Mouse (Mus musculus): Measurements from ENCODE around the gene Eftud2. TPM values are rescaled to one million over a fixed set of nuclear protein-coding genes. Genes with fewer than 3 reads are reported as not detected.
A peak's percentile ranks its signal among the peaks of the same experiment; 100 is the strongest.

The Eftud2 gene
- polyA plus RNA-seq, 1 experiment from 2014 or later = 121 TPM

- ATAC-seq (ENCODE audit: low FRiP score) = no peak
- Histone ChIP-seq H3K27me3 (replicated peaks) (no peaks in the 10 kb centered on the region), H3K4me2 (no peak overlapping the region), H3K27ac (replicated peaks) (no peak overlapping the region), H3K9ac (replicated peaks) (no peak overlapping the region), H3K4me3 (replicated peaks) (no peak overlapping the region), H3K4me1 (no peaks in the 10 kb centered on the region), H3K36me3 (peaks cover 25% of the 10 kb centered on the region), H3K9me3 (replicated peaks) (no peaks in the 10 kb centered on the region)
- 84% methylated on average over 10 of the region's 10 CpGs for WGBS
Observed at GRCm38 (mm10) chr11:102834219-102834618, 46.6 kb downstream of the Eftud2 start.

GRCm38 (mm10) chr11:102832700-102833297, 48.0 kb downstream of the Eftud2 start:
- H3K4me1 ChIP-seq = no peaks in the 10 kb centered on the region
- no peak overlapping the region for H3K9ac ChIP-seq (replicated peaks)
- 75% methylated on average over 18 of the region's 18 CpGs for WGBS
- H3K4me2 ChIP-seq = no peak overlapping the region
- no peaks in the 10 kb centered on the region for H3K9me3 ChIP-seq (replicated peaks)
- H3K27ac ChIP-seq (replicated peaks) = no peak overlapping the region
- ATAC-seq (ENCODE audit: low FRiP score) = no peak
- H3K36me3 ChIP-seq = peaks cover 12% of the 10 kb centered on the region
- no peak overlapping the region for H3K4me3 ChIP-seq (replicated peaks)
- no peaks in the 10 kb centered on the region for H3K27me3 ChIP-seq (replicated peaks)

- Histone ChIP-seq H3K4me3 (replicated peaks) (no peak overlapping the region), H3K36me3 (no peaks in the 10 kb centered on the region), H3K9me3 (replicated peaks) (no peaks in the 10 kb centered on the region), H3K9ac (replicated peaks) (no peak overlapping the region), H3K27me3 (replicated peaks) (no peaks in the 10 kb centered on the region), H3K27ac (replicated peaks) (no peak overlapping the region), H3K4me2 (no peak overlapping the region), H3K4me1 (no peaks in the 10 kb centered on the region)
- 80% methylated on average over 4 of the region's 4 CpGs for WGBS
- ATAC-seq (ENCODE audit: low FRiP score) = no peak
Observed at GRCm38 (mm10) chr11:102830276-102830675, 50.5 kb downstream of the Eftud2 start.

DNA sequence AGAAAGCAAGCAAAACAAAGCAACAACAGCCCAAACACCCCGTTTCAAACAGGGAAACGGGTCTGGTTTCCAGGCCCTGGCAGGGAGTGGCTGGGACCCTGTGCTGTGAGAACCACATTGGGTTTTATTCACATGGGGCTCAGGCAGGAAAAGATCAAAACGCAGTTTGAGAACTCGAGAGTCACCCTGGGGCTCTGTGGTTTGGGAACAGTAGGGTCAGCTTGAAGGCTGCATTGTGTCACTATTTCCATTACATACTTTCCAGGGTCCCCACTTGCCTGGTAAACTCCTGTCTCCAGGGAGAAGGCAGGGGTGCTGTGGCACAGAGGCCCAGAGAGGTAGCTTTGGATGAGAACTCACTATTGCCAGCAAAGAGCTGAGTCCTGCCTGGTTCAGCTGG, 53.7 kb downstream of the Eftud2 start:
- Histone ChIP-seq H3K27me3 (replicated peaks) (no peaks in the 10 kb centered on the region), H3K9me3 (replicated peaks) (no peaks in the 10 kb centered on the region), H3K4me1 (no peaks in the 10 kb centered on the region), H3K36me3 (no peaks in the 10 kb centered on the region), H3K4me3 (replicated peaks) (no peak overlapping the region), H3K4me2 (no peak overlapping the region), H3K9ac (replicated peaks) (no peak overlapping the region), H3K27ac (replicated peaks) (no peak overlapping the region)
- 63% methylated on average over 4 of the region's 4 CpGs for WGBS
- ATAC-seq (ENCODE audit: low FRiP score) = no peak

DNA sequence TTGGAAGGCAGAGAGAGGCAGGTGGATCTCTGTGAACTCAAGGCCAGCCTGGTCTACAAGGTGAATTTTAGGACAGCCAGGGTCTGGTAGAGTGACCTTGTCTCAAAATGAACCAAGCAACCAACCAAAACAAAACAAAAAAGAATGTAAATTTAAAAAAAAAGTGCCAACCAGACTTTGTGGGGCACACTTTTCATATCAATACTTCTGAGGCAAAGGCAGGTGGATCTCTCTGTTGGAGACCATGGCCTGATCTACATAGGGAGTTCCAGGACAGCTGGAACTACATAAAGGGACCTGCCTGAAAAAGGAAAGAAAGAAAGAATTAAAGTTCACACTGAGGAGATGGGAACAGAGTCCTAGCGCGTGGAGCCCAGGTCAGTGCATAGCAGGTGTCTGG, 54.3 kb downstream of the Eftud2 start:
- Histone ChIP-seq H3K36me3 (no peaks in the 10 kb centered on the region), H3K4me1 (no peaks in the 10 kb centered on the region), H3K27me3 (replicated peaks) (no peaks in the 10 kb centered on the region), H3K4me3 (replicated peaks) (no peak overlapping the region), H3K27ac (replicated peaks) (no peak overlapping the region), H3K9me3 (replicated peaks) (no peaks in the 10 kb centered on the region), H3K4me2 (no peak overlapping the region), H3K9ac (replicated peaks) (no peak overlapping the region)
- WGBS = 74% methylated on average over 2 of the region's 2 CpGs
- ATAC-seq (ENCODE audit: low FRiP score) = no peak

DNA sequence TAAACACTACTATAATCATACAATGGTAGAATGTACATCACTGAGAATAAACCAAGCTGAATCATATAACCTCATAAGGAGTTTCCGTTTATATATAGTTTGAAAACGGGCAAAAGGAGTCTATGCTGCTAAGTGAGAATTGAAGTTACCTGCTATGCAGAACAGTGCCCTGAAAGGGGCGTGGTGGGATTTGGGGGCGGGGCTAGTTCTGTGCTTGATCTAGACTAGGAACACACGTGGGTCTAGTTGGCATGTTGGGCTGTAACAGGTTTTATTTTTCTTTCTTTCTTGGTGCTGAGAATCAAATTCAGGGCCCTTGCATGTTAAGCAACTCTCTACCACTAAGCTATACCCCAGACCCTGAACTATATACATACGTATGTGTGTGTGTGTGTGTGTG, 59.6 kb downstream of the Eftud2 start:
- 64% methylated on average over 6 of the region's 6 CpGs for WGBS

DNA sequence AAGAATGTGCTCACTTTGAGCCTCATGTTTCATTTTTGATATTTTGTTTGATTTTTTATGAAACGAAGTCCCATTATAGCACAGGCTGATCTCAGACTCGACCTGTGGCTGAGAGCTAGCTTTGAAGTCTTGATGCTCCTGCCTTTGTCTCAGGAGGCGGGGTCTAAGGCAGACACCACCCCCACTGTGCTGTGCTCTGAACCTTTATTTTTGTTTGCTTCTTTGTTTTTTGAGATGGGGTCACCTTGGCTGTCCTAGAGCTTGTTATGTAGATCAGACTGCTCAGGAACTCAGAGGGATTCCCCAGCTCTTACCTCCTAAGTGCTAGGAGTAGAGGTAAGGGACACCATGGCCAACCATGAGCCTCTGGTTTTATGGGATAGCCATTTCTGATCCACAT, 60.4 kb downstream of the Eftud2 start:
- Histone ChIP-seq H3K27me3 (replicated peaks) (0 out of 2 replicates have a peak, but pooled peaks cover 4% of the 10 kb centered on the region), H3K4me2 (no peak overlapping the region), H3K27ac (replicated peaks) (no peak overlapping the region), H3K9ac (replicated peaks) (no peak overlapping the region), H3K9me3 (replicated peaks) (no peaks in the 10 kb centered on the region), H3K4me1 (peaks cover 28% of the 10 kb centered on the region), H3K4me3 (replicated peaks) (no peak overlapping the region), H3K36me3 (no peaks in the 10 kb centered on the region)
- ATAC-seq (ENCODE audit: low FRiP score) = no peak
- 16% methylated on average over 3 of the region's 3 CpGs for WGBS

More for the DNA sequence above, 59.6 kb downstream of the Eftud2 start:
- Histone ChIP-seq H3K4me2 (no peak overlapping the region), H3K9ac (replicated peaks) (no peak overlapping the region), H3K4me3 (replicated peaks) (no peak overlapping the region), H3K36me3 (no peaks in the 10 kb centered on the region), H3K9me3 (replicated peaks) (no peaks in the 10 kb centered on the region), H3K27ac (replicated peaks) (no peak overlapping the region), H3K27me3 (replicated peaks) (0 out of 2 replicates have a peak, but pooled peaks cover 4% of the 10 kb centered on the region), H3K4me1 (peaks cover 23% of the 10 kb centered on the region)
- no peak for ATAC-seq (ENCODE audit: low FRiP score)

- 0 out of 2 replicates have a peak, but pooled peaks cover 4% of the 10 kb centered on the region for H3K27me3 ChIP-seq (replicated peaks)
- no peaks in the 10 kb centered on the region for H3K9me3 ChIP-seq (replicated peaks)
- H3K9ac ChIP-seq (replicated peaks) = peak overlapping the region; percentile 79
- H3K36me3 ChIP-seq = no peaks in the 10 kb centered on the region
- H3K4me1 ChIP-seq = peaks cover 28% of the 10 kb centered on the region
- peak overlapping the region; percentile 92 for H3K27ac ChIP-seq (replicated peaks)
- H3K4me2 ChIP-seq = peak overlapping the region; percentile 93
- peak overlapping the region; percentile 82 for H3K4me3 ChIP-seq (replicated peaks)
- peak; percentile 45; the same call in 1 of the 2 replicates for ATAC-seq (ENCODE audit: low FRiP score)
- 6% methylated on average over 14 of the region's 14 CpGs for WGBS
Observed at GRCm38 (mm10) chr11:102819783-102820385, 60.9 kb downstream of the Eftud2 start.

GRCm38 (mm10) chr11:102819021-102819782, 61.6 kb downstream of the Eftud2 start, which contains the start of gene Gjc1:
Gene Gjc1, minus strand, starts transcription at chr11:102819700.
- Histone ChIP-seq H3K4me2 (peak within 1 kb of the TSS; percentile 93), H3K36me3 (no peaks in the 10 kb centered on the region), H3K4me1 (peaks cover 32% of the 10 kb centered on the region), H3K9ac (replicated peaks) (peak within 1 kb of the TSS; percentile 79), H3K27ac (replicated peaks) (peak within 1 kb of the TSS; percentile 92), H3K9me3 (replicated peaks) (no peaks in the 10 kb centered on the region), H3K4me3 (replicated peaks) (peak within 1 kb of the TSS; percentile 82), H3K27me3 (replicated peaks) (0 out of 2 replicates have a peak, but pooled peaks cover 4% of the 10 kb centered on the region)
- ATAC-seq (ENCODE audit: low FRiP score) = peak; percentile 88
- under 1% methylated on average over 71 of the region's 97 CpGs for WGBS

- Histone ChIP-seq H3K4me1 (peaks cover 34% of the 10 kb centered on the region), H3K4me2 (peak overlapping the region; percentile 93), H3K27me3 (replicated peaks) (0 out of 2 replicates have a peak, but pooled peaks cover 4% of the 10 kb centered on the region), H3K27ac (replicated peaks) (peak overlapping the region; percentile 92), H3K36me3 (no peaks in the 10 kb centered on the region), H3K9me3 (replicated peaks) (no peaks in the 10 kb centered on the region), H3K9ac (replicated peaks) (peak overlapping the region; percentile 79), H3K4me3 (replicated peaks) (peak overlapping the region; percentile 82)
- WGBS = under 1% methylated on average over 43 of the region's 92 CpGs
- ATAC-seq (ENCODE audit: low FRiP score) = peak; percentile 20; the same call in 1 of the 2 replicates
Observed at GRCm38 (mm10) chr11:102818121-102819020, 62.4 kb downstream of the Eftud2 start.

GRCm38 (mm10) chr11:102814881-102815280, 65.9 kb downstream of the Eftud2 start:
- H3K27ac ChIP-seq (replicated peaks) = no peak overlapping the region
- H3K4me3 ChIP-seq (replicated peaks) = no peak overlapping the region
- H3K4me2 ChIP-seq = 0 out of 2 replicates have a peak overlapping the region, but pooled peaks have one; percentile 5
- H3K9ac ChIP-seq (replicated peaks) = no peak overlapping the region
- no peaks in the 10 kb centered on the region for H3K9me3 ChIP-seq (replicated peaks)
- H3K27me3 ChIP-seq (replicated peaks) = no peaks in the 10 kb centered on the region
- no peak for ATAC-seq (ENCODE audit: low FRiP score)
- H3K4me1 ChIP-seq = peaks cover 38% of the 10 kb centered on the region
- H3K36me3 ChIP-seq = no peaks in the 10 kb centered on the region

Data from neural tube, embryonic 15.5 days (tissue).